Mouse (Mus musculus): ENCODE data around the gene Tmco4. TPM values are rescaled to one million over a fixed set of nuclear protein-coding genes. Genes with fewer than 3 reads are reported as not detected.

Tmco4 gene
- polyA plus RNA-seq, 1 experiment from 2014 or later, result 0.90 TPM

- no peak overlapping the region for H3K4me3 ChIP-seq (ENCODE audit: low read depth, low read length)
- H3K9ac ChIP-seq (ENCODE audit: low read length), result no peak overlapping the region
- no peak overlapping the region for H3K4me2 ChIP-seq
- H3K27me3 ChIP-seq (ENCODE audit: control insufficient read depth, insufficient read depth, low read length), result no peaks in the 10 kb centered on the region
- no peaks in the 10 kb centered on the region for H3K9me3 ChIP-seq (ENCODE audit: control insufficient read depth, low read length)
- ATAC-seq (ENCODE audit: low FRiP score) (no peak), DNase-seq (ENCODE audit: low spot score, missing footprints) (no peak)
- H3K27ac ChIP-seq (ENCODE audit: low read depth, low read length), result no peak overlapping the region
- 33% methylated on average over 6 of the region's 6 CpGs for WGBS
- H3K36me3 ChIP-seq (ENCODE audit: control insufficient read depth, insufficient read depth, low read length), result no peaks in the 10 kb centered on the region
- no peaks in the 10 kb centered on the region for H3K4me1 ChIP-seq (ENCODE audit: control insufficient read depth, insufficient read depth, low read length)
These were observed 28.7 kb downstream of the Tmco4 start for GRCm38 (mm10) chr4:139001433-139001832.

- Histone ChIP-seq H3K9me3 (ENCODE audit: control insufficient read depth, low read length) (no peaks in the 10 kb centered on the region), H3K4me3 (ENCODE audit: low read depth, low read length) (no peak overlapping the region), H3K4me1 (ENCODE audit: control insufficient read depth, insufficient read depth, low read length) (no peaks in the 10 kb centered on the region), H3K9ac (ENCODE audit: low read length) (no peak overlapping the region), H3K36me3 (ENCODE audit: control insufficient read depth, insufficient read depth, low read length) (no peaks in the 10 kb centered on the region), H3K27ac (ENCODE audit: low read depth, low read length) (no peak overlapping the region), H3K27me3 (ENCODE audit: control insufficient read depth, insufficient read depth, low read length) (no peaks in the 10 kb centered on the region; the same call in 1 of the 2 replicates), H3K4me2 (no peak overlapping the region)
- 63% methylated on average over 8 of the region's 8 CpGs for WGBS
- ATAC-seq (ENCODE audit: low FRiP score), result no peak
- no peak for DNase-seq (ENCODE audit: low spot score, missing footprints)
These were observed 31.4 kb downstream of the Tmco4 start for GRCm38 (mm10) chr4:139004067-139004466.

- Histone ChIP-seq H3K36me3 (ENCODE audit: control insufficient read depth, insufficient read depth, low read length) (no peaks in the 10 kb centered on the region), H3K9ac (ENCODE audit: low read length) (no peak overlapping the region), H3K9me3 (ENCODE audit: control insufficient read depth, low read length) (no peaks in the 10 kb centered on the region), H3K4me1 (ENCODE audit: control insufficient read depth, insufficient read depth, low read length) (no peaks in the 10 kb centered on the region), H3K4me3 (ENCODE audit: low read depth, low read length) (no peak overlapping the region), H3K27ac (ENCODE audit: low read depth, low read length) (no peak overlapping the region), H3K27me3 (ENCODE audit: control insufficient read depth, insufficient read depth, low read length) (no peaks in the 10 kb centered on the region; the same call in 1 of the 2 replicates), H3K4me2 (no peak overlapping the region)
- DNase-seq (ENCODE audit: low spot score, missing footprints), result no peak
- WGBS, result 68% methylated on average over 6 of the region's 6 CpGs
- no peak for ATAC-seq (ENCODE audit: low FRiP score)
These were observed 32.5 kb downstream of the Tmco4 start for GRCm38 (mm10) chr4:139005214-139005613.

GRCm38 (mm10) chr4:139007353-139007752 lies 34.7 kb downstream of the Tmco4 start:
- Histone ChIP-seq H3K27ac (ENCODE audit: low read depth, low read length) (no peak overlapping the region), H3K4me2 (no peak overlapping the region), H3K9me3 (ENCODE audit: control insufficient read depth, low read length) (no peaks in the 10 kb centered on the region), H3K4me1 (ENCODE audit: control insufficient read depth, insufficient read depth, low read length) (no peaks in the 10 kb centered on the region), H3K4me3 (ENCODE audit: low read depth, low read length) (no peak overlapping the region), H3K9ac (ENCODE audit: low read length) (no peak overlapping the region), H3K36me3 (ENCODE audit: control insufficient read depth, insufficient read depth, low read length) (no peaks in the 10 kb centered on the region), H3K27me3 (ENCODE audit: control insufficient read depth, insufficient read depth, low read length) (no peaks in the 10 kb centered on the region; the same call in 1 of the 2 replicates)
- no peak for ATAC-seq (ENCODE audit: low FRiP score)
- DNase-seq (ENCODE audit: low spot score, missing footprints), result no peak
- WGBS, result 83% methylated on average over 3 of the region's 3 CpGs

DNA sequence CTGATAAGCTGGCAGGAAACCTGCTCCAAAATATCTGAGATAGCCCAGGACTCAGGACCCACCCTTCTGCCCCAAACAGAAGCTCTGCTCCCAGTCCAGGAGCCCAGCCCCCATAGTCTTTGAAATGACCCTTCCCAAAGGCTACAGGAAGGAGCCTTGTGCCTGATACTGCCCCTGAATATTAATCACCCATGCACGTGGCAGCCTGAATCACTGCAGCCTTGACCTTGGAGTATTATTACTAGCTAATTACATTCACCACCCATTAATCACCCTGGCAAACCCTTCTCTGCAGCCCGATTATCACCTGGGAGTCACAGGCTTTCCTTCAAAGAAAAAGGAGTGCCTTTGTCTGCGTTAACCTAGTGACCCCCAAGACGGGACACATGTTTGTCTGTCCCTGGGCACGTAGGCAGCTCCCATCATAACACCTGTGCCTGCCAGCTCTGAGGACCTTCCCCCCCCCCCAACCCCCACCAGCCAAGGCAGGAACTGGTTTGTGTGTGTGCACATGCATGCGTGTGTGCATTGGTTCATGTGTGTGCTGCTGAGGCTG lies 35.4 kb downstream of the Tmco4 start:
- Histone ChIP-seq H3K4me2 (no peak overlapping the region), H3K9ac (ENCODE audit: low read length) (no peak overlapping the region), H3K4me1 (ENCODE audit: control insufficient read depth, insufficient read depth, low read length) (no peaks in the 10 kb centered on the region), H3K36me3 (ENCODE audit: control insufficient read depth, insufficient read depth, low read length) (no peaks in the 10 kb centered on the region), H3K9me3 (ENCODE audit: control insufficient read depth, low read length) (no peaks in the 10 kb centered on the region), H3K27ac (ENCODE audit: low read depth, low read length) (no peak overlapping the region), H3K4me3 (ENCODE audit: low read depth, low read length) (no peak overlapping the region), H3K27me3 (ENCODE audit: control insufficient read depth, insufficient read depth, low read length) (no peaks in the 10 kb centered on the region; the same call in 1 of the 2 replicates)
- ATAC-seq (ENCODE audit: low FRiP score), result no peak
- DNase-seq (ENCODE audit: low spot score, missing footprints), result no peak
- 73% methylated on average over 6 of the region's 6 CpGs for WGBS

GRCm38 (mm10) chr4:139011201-139011702 lies 38.6 kb downstream of the Tmco4 start:
- Histone ChIP-seq H3K4me1 (ENCODE audit: control insufficient read depth, insufficient read depth, low read length) (no peaks in the 10 kb centered on the region), H3K4me2 (no peak overlapping the region), H3K9me3 (ENCODE audit: control insufficient read depth, low read length) (no peaks in the 10 kb centered on the region; the same call in 1 of the 2 replicates), H3K36me3 (ENCODE audit: control insufficient read depth, insufficient read depth, low read length) (no peaks in the 10 kb centered on the region), H3K4me3 (ENCODE audit: low read depth, low read length) (no peak overlapping the region), H3K27me3 (ENCODE audit: control insufficient read depth, insufficient read depth, low read length) (no peaks in the 10 kb centered on the region; the same call in 1 of the 2 replicates), H3K27ac (ENCODE audit: low read depth, low read length) (no peak overlapping the region), H3K9ac (ENCODE audit: low read length) (no peak overlapping the region)
- ATAC-seq (ENCODE audit: low FRiP score), result no peak
- peak; percentile 59 for DNase-seq (ENCODE audit: low spot score, missing footprints)
- 97% methylated on average over 13 of the region's 13 CpGs for WGBS

GRCm38 (mm10) chr4:139013281-139013680 lies 40.6 kb downstream of the Tmco4 start:
- WGBS, result 93% methylated on average over 11 of the region's 11 CpGs
- no peak overlapping the region for H3K9ac ChIP-seq (ENCODE audit: low read length)
- H3K36me3 ChIP-seq (ENCODE audit: control insufficient read depth, insufficient read depth, low read length), result no peaks in the 10 kb centered on the region
- no peaks in the 10 kb centered on the region for H3K4me1 ChIP-seq (ENCODE audit: control insufficient read depth, insufficient read depth, low read length)
- no peak overlapping the region for H3K4me3 ChIP-seq (ENCODE audit: low read depth, low read length)
- no peak overlapping the region for H3K27ac ChIP-seq (ENCODE audit: low read depth, low read length)
- H3K9me3 ChIP-seq (ENCODE audit: control insufficient read depth, low read length), result no peaks in the 10 kb centered on the region; the same call in 1 of the 2 replicates
- no peak overlapping the region for H3K4me2 ChIP-seq
- ATAC-seq (ENCODE audit: low FRiP score) (no peak), DNase-seq (ENCODE audit: low spot score, missing footprints) (no peak)
- H3K27me3 ChIP-seq (ENCODE audit: control insufficient read depth, insufficient read depth, low read length), result no peaks in the 10 kb centered on the region

GRCm38 (mm10) chr4:139014793-139015192 lies 42.1 kb downstream of the Tmco4 start:
- Histone ChIP-seq H3K36me3 (ENCODE audit: control insufficient read depth, insufficient read depth, low read length) (no peaks in the 10 kb centered on the region), H3K4me2 (no peak overlapping the region), H3K27ac (ENCODE audit: low read depth, low read length) (no peak overlapping the region), H3K4me1 (ENCODE audit: control insufficient read depth, insufficient read depth, low read length) (no peaks in the 10 kb centered on the region), H3K27me3 (ENCODE audit: control insufficient read depth, insufficient read depth, low read length) (no peaks in the 10 kb centered on the region), H3K9ac (ENCODE audit: low read length) (no peak overlapping the region), H3K4me3 (ENCODE audit: low read depth, low read length) (no peak overlapping the region), H3K9me3 (ENCODE audit: control insufficient read depth, low read length) (no peaks in the 10 kb centered on the region; the same call in 1 of the 2 replicates)
- WGBS, result 76% methylated on average over 6 of the region's 6 CpGs
- DNase-seq (ENCODE audit: low spot score, missing footprints) (peak; percentile 39), ATAC-seq (ENCODE audit: low FRiP score) (no peak)

DNA sequence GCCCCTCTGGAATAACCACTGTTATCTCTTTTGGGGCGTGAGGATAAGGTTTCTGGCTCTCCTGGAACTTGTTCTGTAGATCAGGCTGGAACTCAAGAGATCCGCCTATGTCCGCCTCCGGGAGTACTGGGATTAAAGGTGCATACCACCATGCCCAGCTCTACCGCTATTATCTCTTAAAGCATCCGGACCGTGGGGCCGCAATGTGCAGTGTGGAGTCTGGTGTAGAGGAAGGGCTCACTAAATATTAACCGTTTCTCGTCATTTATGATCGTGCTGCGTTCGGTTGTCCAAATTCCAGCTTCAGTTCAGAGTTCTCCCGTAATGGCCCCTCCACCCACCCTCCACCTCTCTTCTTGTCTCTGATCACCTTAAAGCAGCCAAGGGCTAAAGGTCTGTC lies 45.7 kb downstream of the Tmco4 start:
- H3K4me3 ChIP-seq (ENCODE audit: low read depth, low read length), result no peak overlapping the region
- H3K4me1 ChIP-seq (ENCODE audit: control insufficient read depth, insufficient read depth, low read length), result no peaks in the 10 kb centered on the region
- no peak overlapping the region for H3K4me2 ChIP-seq
- H3K9ac ChIP-seq (ENCODE audit: low read length), result no peak overlapping the region
- 89% methylated on average over 14 of the region's 14 CpGs for WGBS
- ATAC-seq (ENCODE audit: low FRiP score), result no peak
- no peak for DNase-seq (ENCODE audit: low spot score, missing footprints)
- H3K36me3 ChIP-seq (ENCODE audit: control insufficient read depth, insufficient read depth, low read length), result no peaks in the 10 kb centered on the region
- no peak overlapping the region for H3K27ac ChIP-seq (ENCODE audit: low read depth, low read length)
- H3K27me3 ChIP-seq (ENCODE audit: control insufficient read depth, insufficient read depth, low read length), result no peaks in the 10 kb centered on the region
- H3K9me3 ChIP-seq (ENCODE audit: control insufficient read depth, low read length), result no peaks in the 10 kb centered on the region; the same call in 1 of the 2 replicates

All from midbrain, embryonic 11.5 days (tissue).